Mouse (Mus musculus) G1E (cell line): ENCODE data around the gene Eddm3b. TPM values are rescaled to one million over a fixed set of nuclear protein-coding genes. Genes with fewer than 3 reads are reported as not detected.

Experiments
- ATAC-seq: 2 replicates; pipeline ENCODE4 v1.8.0; 2016; ENCODE audit warnings: mild to moderate bottlenecking; ENCODE audit not compliant: insufficient number of reproducible peaks, poor library complexity, low FRiP score, severe bottlenecking; ENCODE audit errors: extremely low read depth
- DNase-seq: peaks from one replicate; pipeline ENCODE4 v3.0.0; 2012; ENCODE audit warnings: low spot score
- H3K27me3 ChIP-seq: 2 replicates; pipeline ENCODE4 v1.6.1; 2012; ENCODE audit warnings: mild to moderate bottlenecking, low read length, inconsistent platforms; ENCODE audit not compliant: insufficient read depth
- H3K36me3 ChIP-seq: replicated peaks from 2 replicates; pipeline ENCODE3; 2012; ENCODE audit warnings: mild to moderate bottlenecking, inconsistent platforms
- H3K4me1 ChIP-seq: 2 replicates; pipeline ENCODE4 v1.6.1; 2012; ENCODE audit warnings: low read depth, low read length, inconsistent platforms, mixed read lengths; ENCODE audit not compliant: insufficient read depth
- H3K4me3 ChIP-seq: 2 replicates; pipeline ENCODE4 v1.5.1; 2012; ENCODE audit warnings: low read depth, mild to moderate bottlenecking, inconsistent platforms, low read length, moderate library complexity, mixed read lengths
- H3K9me3 ChIP-seq: replicated peaks from 2 replicates; pipeline ENCODE4 v1.6.1; 2012; ENCODE audit warnings: inconsistent platforms
- CTCF ChIP-seq: IDR thresholded peaks from 2 replicates; pipeline ENCODE4 v1.5.1; 2012; ENCODE audit warnings: low read depth, low read length, inconsistent platforms, mixed read lengths
- GATA1 ChIP-seq: IDR thresholded peaks from 2 replicates; pipeline ENCODE4 v1.6.1; 2012; ENCODE audit warnings: borderline replicate concordance, low read length, inconsistent platforms, mixed read lengths
- GATA2 ChIP-seq: IDR thresholded peaks from 2 replicates; pipeline ENCODE4 v1.6.1; 2012; ENCODE audit warnings: low read depth, low read length, inconsistent platforms, borderline replicate concordance
- POLR2AphosphoS5 ChIP-seq: IDR thresholded peaks from 2 replicates; pipeline ENCODE4 v1.6.1; 2012; ENCODE audit warnings: low read depth, low read length, inconsistent platforms; ENCODE audit not compliant: insufficient replicate concordance
- TAL1 ChIP-seq: conservative IDR thresholded peaks from 2 replicates; pipeline ENCODE4 v1.6.1; 2012; ENCODE audit warnings: low read depth, low read length, inconsistent platforms, mixed read lengths
- polyA plus RNA-seq: library from polyadenylated mRNA; stranded (reverse); fragments of >175 nt; gene quantifications from 2 replicates; pipeline ENCODE4 v1.2.3, GENCODE M21; 2012
- total RNA-seq, 2 experiments: library from RNA; stranded (forward) in 1 of 2; stranded (reverse) in 1 of 2; fragments of 200-1000 nt in 1 of 2; fragments of >200 nt in 1 of 2; fragmentation: Nextera tagmentation in 1 of 2; gene quantifications; 2 replicates each; pipeline ENCODE4 v1.2.3; 2014 to 2017

Eddm3b gene
- total and polyA plus RNA-seq, 3 experiments = 0.11 TPM; not detected in 2

DNA sequence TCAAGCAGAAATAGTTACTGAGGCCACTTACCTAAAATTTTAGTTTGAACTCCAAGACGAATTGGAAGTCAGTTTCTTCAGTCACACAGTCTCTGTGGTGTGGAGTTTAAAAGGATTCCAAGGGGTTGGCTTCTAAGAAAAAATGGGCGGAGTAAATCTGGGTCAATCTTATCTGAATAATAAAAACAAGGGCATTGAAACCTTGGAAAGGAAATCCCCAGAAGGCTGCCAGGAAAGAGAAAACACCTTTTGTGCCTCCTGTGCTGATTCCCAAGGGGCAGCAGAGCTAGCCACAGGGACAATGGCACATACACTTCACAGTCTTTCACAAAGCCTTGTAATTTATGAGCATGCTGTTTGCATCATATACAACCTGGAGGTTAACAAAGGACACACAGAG lies 32.5 kb downstream of the Eddm3b start, which contains the start of gene Rnase1:
Gene Rnase1 (minus strand): TSS at position 101 of the 400 bp plus-strand sequence.
- peaks cover 69% of the 10 kb centered on the region for H3K4me1 ChIP-seq
- no peaks in the 10 kb centered on the region for H3K9me3 ChIP-seq
- no peak for TF ChIP-seq GATA2
- TF ChIP-seq TAL1 = no peak
- no peak for TF ChIP-seq GATA1
- TF ChIP-seq POLR2AphosphoS5 = no peak
- no peak for TF ChIP-seq CTCF
- H3K36me3 ChIP-seq = no peaks in the 10 kb centered on the region
- ATAC-seq (no peak), DNase-seq (no peak)
- H3K27me3 ChIP-seq = peaks cover 20% of the 10 kb centered on the region
- no peak within 1 kb of the TSS for H3K4me3 ChIP-seq

DNA sequence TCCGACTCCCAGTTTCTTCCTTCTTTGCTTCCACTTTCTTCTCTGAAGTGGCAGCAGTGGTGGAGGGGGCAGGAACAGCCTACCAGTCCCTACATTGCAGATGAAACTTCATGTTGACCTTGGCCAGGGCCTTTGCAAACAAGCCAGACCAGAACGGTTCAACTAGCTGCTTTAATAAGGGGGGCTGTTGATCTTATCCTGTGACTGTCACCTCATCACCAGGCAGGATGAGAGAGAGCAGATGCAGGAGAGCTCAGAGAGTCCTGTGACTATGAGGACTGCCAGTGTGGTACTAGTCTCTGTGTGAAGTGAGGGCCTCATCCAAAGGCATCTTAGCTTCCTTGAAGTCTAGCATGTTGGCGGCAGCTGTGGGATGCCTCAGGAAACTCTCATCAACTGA lies 33.8 kb downstream of the Eddm3b start:
- peaks cover 20% of the 10 kb centered on the region for H3K27me3 ChIP-seq
- H3K4me1 ChIP-seq = peaks cover 69% of the 10 kb centered on the region
- no peak for TF ChIP-seq TAL1
- no peak for TF ChIP-seq POLR2AphosphoS5
- no peak for TF ChIP-seq GATA1
- no peak for TF ChIP-seq CTCF
- no peak for TF ChIP-seq GATA2
- no peak overlapping the region for H3K4me3 ChIP-seq
- no peak for ATAC-seq
- no peaks in the 10 kb centered on the region for H3K36me3 ChIP-seq
- no peaks in the 10 kb centered on the region for H3K9me3 ChIP-seq
- no peak for DNase-seq

DNA sequence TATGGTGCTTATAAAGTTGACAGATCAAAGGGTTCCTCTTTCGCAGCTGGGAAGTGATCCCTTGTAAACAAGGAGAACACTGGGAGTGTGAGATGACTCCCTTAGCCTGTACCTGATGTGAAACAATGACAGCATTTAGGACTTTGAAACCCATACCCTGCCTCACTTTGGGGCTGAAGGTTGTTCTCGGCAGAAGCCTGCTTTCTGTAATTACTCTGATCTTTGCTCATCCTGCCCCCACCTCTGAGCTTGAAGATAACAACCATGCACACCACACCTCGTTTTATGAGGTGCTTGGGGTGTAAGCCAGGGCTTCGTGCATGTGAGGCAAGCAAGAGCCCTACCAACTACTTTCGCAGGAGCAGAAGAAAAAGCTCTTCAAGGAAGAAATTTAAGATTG lies 34.9 kb downstream of the Eddm3b start:
- H3K4me1 ChIP-seq = peaks cover 58% of the 10 kb centered on the region
- no peak for DNase-seq
- H3K27me3 ChIP-seq = peaks cover 22% of the 10 kb centered on the region
- no peak for ATAC-seq
- H3K4me3 ChIP-seq = no peak overlapping the region
- no peaks in the 10 kb centered on the region for H3K9me3 ChIP-seq
- TF ChIP-seq GATA1 = no peak
- TF ChIP-seq TAL1 = no peak
- no peak for TF ChIP-seq GATA2
- TF ChIP-seq CTCF = no peak
- TF ChIP-seq POLR2AphosphoS5 = no peak
- H3K36me3 ChIP-seq = no peaks in the 10 kb centered on the region

DNA sequence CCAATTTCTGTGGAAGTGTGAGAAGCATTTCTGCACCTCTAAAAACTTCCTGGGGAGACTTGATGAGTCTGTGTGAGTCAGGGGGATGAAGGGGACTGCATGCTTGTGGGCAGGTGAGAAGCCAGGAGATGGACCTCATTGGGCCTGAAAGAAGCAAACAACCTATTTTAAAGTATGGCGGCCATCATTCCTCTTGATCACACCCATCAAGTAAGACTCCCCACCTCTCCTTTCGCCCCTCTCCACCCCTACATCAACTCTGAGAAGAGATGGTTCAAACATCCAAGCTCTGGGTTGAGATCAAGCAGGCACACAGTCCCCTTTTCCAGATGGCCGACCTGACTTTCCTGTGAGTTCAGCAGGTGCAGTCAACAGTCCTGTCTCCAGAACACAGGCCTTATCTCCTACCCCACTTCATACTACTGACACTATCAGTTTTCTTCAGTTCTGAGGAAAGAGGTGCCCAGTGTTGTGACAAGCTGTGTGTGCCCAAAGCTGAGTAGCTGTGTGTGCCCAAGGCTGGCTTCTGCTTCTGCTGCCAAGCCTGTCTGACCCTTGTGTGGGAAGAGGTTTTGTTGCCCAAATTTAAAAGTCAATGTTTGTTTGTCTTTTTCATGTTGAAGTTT lies 36.1 kb downstream of the Eddm3b start:
- TF ChIP-seq GATA2 (no peak), TAL1 (0 out of 2 replicates have a peak, but pooled peaks have one; percentile 15)
- no peak overlapping the region for H3K4me3 ChIP-seq
- peaks cover 20% of the 10 kb centered on the region for H3K27me3 ChIP-seq
- H3K4me1 ChIP-seq = peaks cover 50% of the 10 kb centered on the region
- ATAC-seq (no peak), DNase-seq (no peak)
- H3K9me3 ChIP-seq = no peaks in the 10 kb centered on the region
- no peaks in the 10 kb centered on the region for H3K36me3 ChIP-seq

DNA sequence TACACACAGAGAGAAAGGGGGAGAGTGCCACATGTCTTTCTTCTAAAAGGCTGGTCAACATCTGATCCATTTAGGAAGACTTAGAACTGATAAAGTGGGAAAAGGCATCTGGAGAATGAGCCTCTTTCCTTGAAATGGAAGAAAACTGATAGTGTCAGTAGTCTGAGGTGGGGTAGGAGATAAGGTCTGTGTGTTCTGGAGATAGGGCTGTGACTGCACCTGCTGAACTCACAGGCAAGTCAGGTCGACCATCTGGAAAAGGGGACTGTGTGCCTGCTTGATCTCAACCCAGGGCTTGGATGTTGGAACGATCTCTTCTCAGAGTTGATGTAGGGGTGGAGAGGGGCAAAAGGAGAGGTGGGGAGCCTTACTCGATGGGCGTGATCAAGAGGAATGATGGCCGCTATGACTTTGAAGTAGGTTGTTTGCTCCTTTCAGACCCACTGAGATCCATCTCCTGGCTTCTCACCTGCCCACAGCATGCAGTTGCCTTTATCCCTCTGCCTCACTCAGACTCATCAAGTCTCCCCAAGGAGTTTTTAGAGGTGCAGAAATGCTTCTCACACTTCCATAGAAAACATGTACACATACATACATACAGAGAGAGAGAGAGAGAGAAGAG lies 38.1 kb downstream of the Eddm3b start:
- Histone ChIP-seq H3K4me1 (peaks cover 34% of the 10 kb centered on the region), H3K4me3 (no peak overlapping the region), H3K27me3 (peaks cover 6% of the 10 kb centered on the region; the same call in 1 of the 2 replicates), H3K9me3 (no peaks in the 10 kb centered on the region), H3K36me3 (no peaks in the 10 kb centered on the region)
- ATAC-seq (peak; percentile 66), DNase-seq (no peak)
- TF ChIP-seq TAL1 (peak; percentile 54), GATA2 (no peak)

DNA sequence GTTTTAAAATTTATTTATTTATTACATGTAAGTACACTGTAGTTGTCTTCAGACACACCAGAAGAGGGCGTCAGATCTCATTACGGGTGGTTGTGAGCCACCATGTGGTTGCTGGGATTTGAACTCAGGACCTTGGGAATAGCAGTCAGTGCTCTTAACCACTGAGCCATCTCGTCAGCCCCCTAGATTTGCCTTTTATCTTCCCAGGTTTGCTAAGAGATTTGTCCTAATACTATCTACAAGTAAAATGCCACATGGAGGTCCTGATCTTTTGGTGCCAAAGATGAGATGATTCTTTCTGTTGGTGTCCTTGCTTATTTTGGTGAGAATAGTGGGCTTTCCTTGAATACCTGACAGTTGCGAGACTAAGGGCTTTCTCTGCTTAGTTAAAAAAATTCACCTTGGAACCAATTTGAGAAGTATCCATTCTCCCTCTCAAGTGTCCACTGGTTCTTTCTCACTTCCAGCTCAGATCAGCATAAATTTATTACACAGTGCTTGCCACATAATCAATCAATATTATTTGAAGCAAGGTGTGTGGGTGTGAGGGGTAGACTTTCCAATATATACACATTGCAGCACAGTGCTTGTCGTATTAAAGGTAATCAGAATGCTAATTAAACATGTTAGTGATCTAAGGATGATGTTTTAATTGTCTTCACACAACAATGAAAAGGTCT lies 42.0 kb downstream of the Eddm3b start:
- Histone ChIP-seq H3K9me3 (no peaks in the 10 kb centered on the region), H3K4me1 (peaks cover 8% of the 10 kb centered on the region), H3K4me3 (no peak overlapping the region), H3K36me3 (no peaks in the 10 kb centered on the region), H3K27me3 (peaks cover 6% of the 10 kb centered on the region; the same call in 1 of the 2 replicates)
- ATAC-seq (no peak), DNase-seq (no peak)
- TF ChIP-seq POLR2AphosphoS5 (no peak), TAL1 (no peak), CTCF (no peak), GATA1 (no peak), GATA2 (no peak)

DNA sequence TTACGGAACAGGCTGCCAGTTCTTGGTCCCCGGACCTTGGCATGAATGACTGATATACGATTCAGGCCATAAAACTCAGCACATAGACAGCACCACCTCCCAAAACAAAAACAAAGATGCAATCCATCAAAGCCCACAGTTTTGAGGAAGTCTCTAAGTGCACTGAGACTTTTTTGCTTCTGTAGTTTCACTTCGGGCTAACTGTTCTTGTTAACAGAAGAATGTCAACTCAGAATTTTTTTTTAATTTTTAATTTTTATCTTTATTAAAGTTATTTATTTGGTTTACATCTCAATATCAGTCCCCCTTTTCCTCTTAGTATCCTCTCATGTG lies 42.5 kb downstream of the Eddm3b start:
- H3K4me1 ChIP-seq = peaks cover 8% of the 10 kb centered on the region
- no peak for TF ChIP-seq POLR2AphosphoS5
- no peak for TF ChIP-seq CTCF
- no peak for TF ChIP-seq TAL1
- no peak for TF ChIP-seq GATA2
- no peak for TF ChIP-seq GATA1
- no peaks in the 10 kb centered on the region for H3K9me3 ChIP-seq
- H3K27me3 ChIP-seq = peaks cover 6% of the 10 kb centered on the region; the same call in 1 of the 2 replicates
- no peak overlapping the region for H3K4me3 ChIP-seq
- ATAC-seq (no peak), DNase-seq (no peak)
- no peaks in the 10 kb centered on the region for H3K36me3 ChIP-seq
